Mouse (Mus musculus) C2C12 (cell line): ENCODE data around the gene Mki67. TPM values are rescaled to one million over a fixed set of nuclear protein-coding genes. Genes with fewer than 3 reads are reported as not detected.

Experiments used
- H3K27me3 ChIP-seq: one replicate; pipeline ENCODE4 v1.6.1; 2011; ENCODE audit not compliant: control insufficient read depth, insufficient read depth, insufficient read length
- H3K36me3 ChIP-seq: one replicate; pipeline ENCODE4 v1.6.1; 2011; ENCODE audit not compliant: control insufficient read depth, insufficient read depth
- H3K4me3 ChIP-seq: one replicate; pipeline ENCODE4 v1.5.1; 2011; ENCODE audit warnings: mild to moderate bottlenecking, control low read depth; ENCODE audit not compliant: poor library complexity, insufficient read depth, severe bottlenecking
- H3K79me2 ChIP-seq: one replicate; pipeline ENCODE4 v1.6.1; 2011; ENCODE audit not compliant: control insufficient read depth, insufficient read depth
- H3K79me3 ChIP-seq: one replicate; pipeline ENCODE4 v1.6.1; 2011; ENCODE audit warnings: low read depth, control low read depth
- H3ac ChIP-seq: one replicate; pipeline ENCODE3; 2011; ENCODE audit warnings: low read depth; ENCODE audit not compliant: control insufficient read depth, insufficient read length
- CEBPB ChIP-seq: IDR thresholded peaks from one replicate; pipeline ENCODE4 v1.6.1; 2011; ENCODE audit warnings: low read depth, mild to moderate bottlenecking, control low read depth, moderate library complexity
- CTCF ChIP-seq: IDR thresholded peaks from one replicate; pipeline ENCODE4 v1.5.1; 2011; ENCODE audit not compliant: control insufficient read depth, insufficient read depth, insufficient read length
- FOSL1 ChIP-seq: IDR thresholded peaks from one replicate; pipeline ENCODE4 v1.8.0; 2011; ENCODE audit warnings: mild to moderate bottlenecking, low read length; ENCODE audit not compliant: poor library complexity, insufficient read depth, severe bottlenecking
- MAX ChIP-seq: IDR thresholded peaks from one replicate; pipeline ENCODE4 v1.6.1; 2011; ENCODE audit warnings: mild to moderate bottlenecking, control low read depth
- MYOD1 ChIP-seq: IDR thresholded peaks from one replicate; pipeline ENCODE4 v1.6.1; 2011; ENCODE audit warnings: low read depth; ENCODE audit not compliant: control insufficient read depth, insufficient read length
- MYOG ChIP-seq: IDR thresholded peaks from one replicate; pipeline ENCODE4 v1.6.1; 2011; ENCODE audit not compliant: control insufficient read depth, insufficient read length; ENCODE audit errors: extremely low read depth
- USF1 ChIP-seq: IDR thresholded peaks from one replicate; pipeline ENCODE4 v1.6.1; 2011; ENCODE audit warnings: low read depth, mild to moderate bottlenecking, control low read depth, moderate library complexity
- long read RNA-seq, 2 experiments: library from polyadenylated mRNA; unstranded; transcript quantifications; one replicate each; pipeline ENCODE4 v2.0.0; 2019 to 2020
- polyA plus RNA-seq: library from polyadenylated mRNA; unstranded; fragments of >200 nt; fragmentation: generic; extraction: Trizol; gene quantifications from one replicate; pipeline ENCODE4 v1.2.1, GENCODE M21; 2012; ENCODE audit warnings: missing spikeins

Gene Mki67
- polyA plus RNA-seq, result 18.1 TPM
- long read RNA-seq, experiment 1, partial matches to known transcripts, result 12 of 13 reads
- long read RNA-seq, experiment 1, other reads (novel, unspliced or antisense), result 1 of 13 reads
- long read RNA-seq, experiment 2, partial matches to known transcripts, result 33 of 39 reads
- long read RNA-seq, experiment 2, other reads (novel, unspliced or antisense), result 6 of 39 reads

GRCm38 (mm10) chr7:135715642-135716444 lies at the start of gene Mki67:
Gene Mki67, minus strand, starts transcription at chr7:135716361.
- H3K4me3 ChIP-seq, result peak within 1 kb of the TSS; percentile 89
- no peak for TF ChIP-seq MYOD1
- TF ChIP-seq USF1, result no peak
- TF ChIP-seq CEBPB, result no peak
- no peak for TF ChIP-seq CTCF
- TF ChIP-seq FOSL1, result no peak
- TF ChIP-seq MYOG, result no peak
- no peak for TF ChIP-seq MAX
- H3ac ChIP-seq, result peak within 1 kb of the TSS; percentile 98
- peaks cover 54% of the 10 kb centered on the region for H3K79me2 ChIP-seq
- peaks cover 10% of the 10 kb centered on the region for H3K36me3 ChIP-seq
- H3K27me3 ChIP-seq, result no peaks in the 10 kb centered on the region
- H3K79me3 ChIP-seq, result peaks cover 51% of the 10 kb centered on the region

- Histone ChIP-seq H3K36me3 (no peaks in the 10 kb centered on the region), H3K4me3 (no peak overlapping the region), H3ac (no peak overlapping the region), H3K79me2 (no peaks in the 10 kb centered on the region), H3K79me3 (no peaks in the 10 kb centered on the region), H3K27me3 (peaks cover 48% of the 10 kb centered on the region)
- no peak for TF ChIP-seq CTCF
- no peak for TF ChIP-seq CEBPB
- no peak for TF ChIP-seq MAX
- no peak for TF ChIP-seq USF1
- TF ChIP-seq FOSL1, result no peak
- TF ChIP-seq MYOG, result no peak
- no peak for TF ChIP-seq MYOD1
These were observed 47.1 kb upstream of the Mki67 start for GRCm38 (mm10) chr7:135763311-135763710.

GRCm38 (mm10) chr7:135758754-135759510 lies 42.8 kb upstream of the Mki67 start:
- peaks cover 45% of the 10 kb centered on the region for H3K27me3 ChIP-seq
- H3ac ChIP-seq, result no peak overlapping the region
- H3K79me3 ChIP-seq, result no peaks in the 10 kb centered on the region
- H3K4me3 ChIP-seq, result no peak overlapping the region
- TF ChIP-seq CTCF, result no peak
- TF ChIP-seq MYOG, result no peak
- no peak for TF ChIP-seq MYOD1
- TF ChIP-seq CEBPB, result no peak
- H3K36me3 ChIP-seq, result no peaks in the 10 kb centered on the region
- H3K79me2 ChIP-seq, result no peaks in the 10 kb centered on the region

GRCm38 (mm10) chr7:135758171-135758570 lies 42.0 kb upstream of the Mki67 start:
- Histone ChIP-seq H3K36me3 (no peaks in the 10 kb centered on the region), H3K79me3 (no peaks in the 10 kb centered on the region), H3ac (no peak overlapping the region), H3K27me3 (peaks cover 45% of the 10 kb centered on the region), H3K79me2 (no peaks in the 10 kb centered on the region), H3K4me3 (no peak overlapping the region)
- TF ChIP-seq USF1, result no peak
- TF ChIP-seq FOSL1, result no peak
- TF ChIP-seq CTCF, result no peak
- no peak for TF ChIP-seq MYOG
- no peak for TF ChIP-seq CEBPB
- no peak for TF ChIP-seq MYOD1
- TF ChIP-seq MAX, result no peak

- Histone ChIP-seq H3K27me3 (peaks cover 39% of the 10 kb centered on the region), H3K36me3 (no peaks in the 10 kb centered on the region), H3K4me3 (no peak overlapping the region), H3K79me3 (no peaks in the 10 kb centered on the region), H3K79me2 (no peaks in the 10 kb centered on the region), H3ac (no peak overlapping the region)
- TF ChIP-seq CTCF (no peak), CEBPB (no peak)
These were observed 40.9 kb upstream of the Mki67 start for GRCm38 (mm10) chr7:135756984-135757586.
